Mouse (Mus musculus) testis, adult 2 months (tissue): ENCODE results near the gene Noc2l. TPM values are rescaled to one million over a fixed set of nuclear protein-coding genes. Genes with fewer than 3 reads are reported as not detected.
A peak's percentile ranks its signal among the peaks of the same experiment; 100 is the strongest.

Source experiments
- H3K27ac ChIP-seq: fragments of 200-500 bp; 2 replicates; pipeline ENCODE4 v1.5.1; 2012; ENCODE audit warnings: low read depth, low read length; ENCODE audit not compliant: control insufficient read depth, insufficient read depth
- H3K27me3 ChIP-seq: fragments of 200-500 bp; 2 replicates; pipeline ENCODE4 v1.6.1; 2012; ENCODE audit warnings: mild to moderate bottlenecking, low read length, moderate library complexity; ENCODE audit not compliant: control insufficient read depth, insufficient read depth
- H3K36me3 ChIP-seq: fragments of 200-500 bp; 2 replicates; pipeline ENCODE4 v1.6.1; 2012; ENCODE audit warnings: mild to moderate bottlenecking, low read length; ENCODE audit not compliant: control insufficient read depth, insufficient read depth
- H3K4me1 ChIP-seq: fragments of 200-500 bp; 2 replicates; pipeline ENCODE4 v1.6.1; 2012; ENCODE audit warnings: low read length; ENCODE audit not compliant: control insufficient read depth, insufficient read depth
- H3K4me3 ChIP-seq: fragments of 200-500 bp; 2 replicates; pipeline ENCODE4 v1.5.1; 2012; ENCODE audit warnings: low read depth, mild to moderate bottlenecking, low read length, moderate library complexity, mixed read lengths; ENCODE audit not compliant: control insufficient read depth
- CTCF ChIP-seq: fragments of 200-500 bp; IDR thresholded peaks from 2 replicates; pipeline ENCODE4 v1.5.1; 2012; ENCODE audit warnings: low read depth, mild to moderate bottlenecking, inconsistent platforms, low read length, moderate library complexity; ENCODE audit not compliant: control insufficient read depth, insufficient read depth, insufficient replicate concordance
- POLR2A ChIP-seq: fragments of 200-500 bp; IDR thresholded peaks from 2 replicates; pipeline ENCODE4 v1.6.1; 2012; ENCODE audit warnings: low read depth, mild to moderate bottlenecking, inconsistent platforms, low read length, moderate library complexity; ENCODE audit not compliant: control insufficient read depth
- polyA plus RNA-seq: library from polyadenylated mRNA; depleted of rRNA; stranded (reverse); fragments of >200 nt; gene quantifications from 2 replicates; pipeline ENCODE4 v1.2.3, GENCODE M21; 2012; rRNA removed

Noc2l gene
- 13.0 and 13.6 TPM in 2 replicates for polyA plus RNA-seq

- H3K36me3 ChIP-seq = no peaks in the 10 kb centered on the region
- peaks cover 10% of the 10 kb centered on the region for H3K4me1 ChIP-seq
- peak within 1 kb of the TSS; percentile 92 for H3K4me3 ChIP-seq
- no peak within 1 kb of the TSS for H3K27ac ChIP-seq
- H3K27me3 ChIP-seq = no peaks in the 10 kb centered on the region
- TF ChIP-seq CTCF (no peak), POLR2A (peak; percentile 63)
These were observed at the start of gene Noc2l for GRCm38 (mm10) chr4:156235808-156236533. TSS of gene Noc2l (plus strand) at chr4:156236010.

DNA sequence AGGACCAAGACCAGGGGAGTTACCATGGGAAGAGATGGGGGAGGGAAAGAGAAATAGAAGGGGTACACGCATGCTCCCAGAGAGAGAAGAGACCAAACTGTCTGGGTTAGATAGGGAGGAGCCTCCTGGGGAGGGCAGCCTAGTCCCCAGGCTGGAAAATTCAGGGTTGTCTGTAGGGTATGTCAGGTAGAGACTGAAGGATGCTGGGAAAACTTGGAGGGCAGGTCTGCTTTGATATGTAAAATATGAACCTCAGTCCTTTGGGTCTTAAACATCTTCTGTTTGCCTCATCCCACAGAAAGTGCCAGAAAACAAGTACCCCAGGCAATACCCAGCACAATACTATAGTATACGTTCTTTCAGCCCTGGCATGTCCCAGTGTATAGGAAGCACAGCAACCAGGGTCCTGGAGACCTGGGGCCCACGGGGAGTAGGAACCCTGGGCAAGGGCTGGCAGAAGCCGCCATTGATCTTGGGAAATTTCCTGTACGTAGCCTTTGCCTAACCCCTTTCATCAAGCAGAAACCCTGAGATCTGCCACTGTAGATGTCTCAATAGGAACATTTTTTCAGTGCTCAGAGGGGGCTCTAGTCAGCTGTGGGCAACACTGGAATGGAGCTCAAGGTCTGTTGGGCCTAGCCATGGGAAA, 47.5 kb upstream of the Noc2l start:
- H3K4me3 ChIP-seq = no peak overlapping the region

GRCm38 (mm10) chr4:156188811-156189323, 46.9 kb upstream of the Noc2l start:
- no peak overlapping the region for H3K27ac ChIP-seq
- H3K4me1 ChIP-seq = no peaks in the 10 kb centered on the region
- H3K27me3 ChIP-seq = no peaks in the 10 kb centered on the region
- no peaks in the 10 kb centered on the region for H3K36me3 ChIP-seq
- no peak overlapping the region for H3K4me3 ChIP-seq
- TF ChIP-seq POLR2A (no peak), CTCF (no peak)

More for the DNA sequence above, 47.5 kb upstream of the Noc2l start:
- no peak for TF ChIP-seq POLR2A
- no peak for TF ChIP-seq CTCF
- H3K4me1 ChIP-seq = no peaks in the 10 kb centered on the region
- no peak overlapping the region for H3K27ac ChIP-seq
- H3K36me3 ChIP-seq = no peaks in the 10 kb centered on the region
- H3K27me3 ChIP-seq = no peaks in the 10 kb centered on the region

DNA sequence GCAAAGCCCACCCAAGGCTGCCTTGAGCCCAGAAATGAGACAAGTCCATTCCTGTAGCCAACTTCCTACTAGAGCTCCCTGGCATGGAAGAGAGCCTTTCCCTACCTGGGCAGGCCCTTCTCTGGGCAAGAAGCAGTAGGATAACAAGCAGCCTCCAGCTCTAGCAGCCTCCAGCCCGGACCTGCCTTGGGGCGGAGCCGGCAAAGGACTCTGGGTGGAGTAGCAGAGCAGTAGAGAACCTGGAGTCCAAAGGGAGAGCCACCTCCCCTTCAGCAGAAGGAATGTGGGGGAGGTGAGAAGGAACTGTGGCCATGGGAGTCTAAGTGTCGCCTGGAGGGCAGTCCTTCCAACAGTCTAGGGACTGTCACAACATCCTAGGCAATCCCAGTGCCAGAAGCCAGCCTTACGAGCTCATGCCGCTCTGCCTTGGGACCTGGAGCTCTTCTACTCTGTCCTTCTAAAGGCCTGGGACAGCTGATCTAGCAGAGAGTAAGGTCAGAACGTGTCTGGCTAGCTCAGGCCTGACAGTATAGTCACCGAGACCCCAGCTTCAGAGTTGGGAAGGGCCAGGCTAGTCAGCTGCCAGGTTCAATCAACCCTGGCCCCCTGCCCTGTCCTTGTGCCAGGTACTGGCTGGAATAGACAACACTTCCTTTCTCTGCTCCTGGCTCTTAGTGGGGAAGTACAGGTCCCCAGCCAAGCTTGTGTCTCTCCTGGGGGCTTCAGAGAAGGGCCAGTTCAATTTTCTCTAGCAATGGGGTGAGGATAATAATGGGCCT, 43.2 kb upstream of the Noc2l start:
- TF ChIP-seq POLR2A (no peak), CTCF (no peak)
- no peaks in the 10 kb centered on the region for H3K36me3 ChIP-seq
- H3K4me3 ChIP-seq = no peak overlapping the region
- H3K4me1 ChIP-seq = peaks cover 2% of the 10 kb centered on the region; the same call in 1 of the 2 replicates
- H3K27ac ChIP-seq = no peak overlapping the region
- no peaks in the 10 kb centered on the region for H3K27me3 ChIP-seq

- no peak for TF ChIP-seq CTCF
- TF ChIP-seq POLR2A = no peak
- Histone ChIP-seq H3K4me3 (no peak overlapping the region), H3K27me3 (no peaks in the 10 kb centered on the region), H3K27ac (no peak overlapping the region), H3K4me1 (peaks cover 6% of the 10 kb centered on the region), H3K36me3 (no peaks in the 10 kb centered on the region)
These were observed 42.6 kb upstream of the Noc2l start for GRCm38 (mm10) chr4:156193200-156193590.

DNA sequence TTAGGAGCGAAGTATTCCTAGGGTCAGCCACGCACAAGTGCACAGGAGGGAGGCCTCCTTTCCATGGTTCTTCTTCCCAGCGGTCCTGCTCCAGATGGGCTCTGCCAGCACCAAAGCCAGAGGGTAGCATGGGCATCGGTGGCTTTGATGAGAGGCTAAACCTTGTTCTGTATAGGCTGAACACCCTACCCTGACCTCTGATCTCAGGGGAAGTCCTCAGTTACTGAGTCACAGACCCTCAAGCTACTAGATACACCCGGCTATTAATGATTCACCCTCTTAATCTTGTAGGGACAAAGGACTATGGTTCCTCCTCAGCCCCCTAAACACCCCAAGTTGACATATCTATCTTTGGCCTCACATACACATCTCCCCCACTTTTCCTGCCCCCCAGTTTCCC, 41.9 kb upstream of the Noc2l start:
- H3K27ac ChIP-seq = no peak overlapping the region
- no peaks in the 10 kb centered on the region for H3K36me3 ChIP-seq
- H3K27me3 ChIP-seq = no peaks in the 10 kb centered on the region
- H3K4me3 ChIP-seq = no peak overlapping the region
- H3K4me1 ChIP-seq = peaks cover 6% of the 10 kb centered on the region
- TF ChIP-seq POLR2A = no peak
- TF ChIP-seq CTCF = no peak

DNA sequence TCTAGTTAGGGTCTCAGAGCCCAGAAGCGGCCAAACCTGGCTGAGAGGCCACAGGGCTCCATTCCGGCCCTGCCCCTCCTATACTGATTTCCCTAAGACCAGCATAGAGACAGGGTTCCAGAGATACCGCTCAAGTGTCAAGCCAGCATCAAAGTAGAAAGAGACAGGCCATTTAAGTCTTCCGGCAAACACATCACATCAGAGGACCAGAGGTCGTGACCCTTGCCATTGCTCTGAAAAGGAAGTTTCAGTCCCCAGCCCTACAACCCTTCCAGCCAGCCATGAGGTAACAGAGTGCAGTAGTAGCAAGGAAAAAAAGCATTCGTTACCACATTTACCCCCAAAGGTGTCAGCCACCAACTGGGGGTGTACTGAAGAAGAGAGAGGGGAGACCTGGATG, 41.5 kb upstream of the Noc2l start:
- Histone ChIP-seq H3K36me3 (no peaks in the 10 kb centered on the region), H3K27ac (no peak overlapping the region), H3K4me3 (no peak overlapping the region), H3K4me1 (peaks cover 6% of the 10 kb centered on the region), H3K27me3 (no peaks in the 10 kb centered on the region)
- no peak for TF ChIP-seq POLR2A
- no peak for TF ChIP-seq CTCF
